Mouse (Mus musculus): ENCODE measurements around the gene Ten1. TPM values are rescaled to one million over a fixed set of nuclear protein-coding genes. Genes with fewer than 3 reads are reported as not detected.

Ten1 gene
- polyA plus RNA-seq, 1 experiment from 2014 or later = 75.6 TPM

- peak overlapping the region; percentile 69 for H3K9ac ChIP-seq
- WGBS = 22% methylated on average over 13 of the region's 13 CpGs
- H3K9me3 ChIP-seq (replicated peaks) = no peaks in the 10 kb centered on the region
- peak overlapping the region; percentile 85 for H3K4me2 ChIP-seq
- H3K4me1 ChIP-seq = peaks cover 24% of the 10 kb centered on the region
- peaks cover 14% of the 10 kb centered on the region; the same call in 1 of the 2 replicates for H3K36me3 ChIP-seq
- peak overlapping the region; percentile 99 for H3K27ac ChIP-seq
- peak overlapping the region; percentile 90 for H3K4me3 ChIP-seq (replicated peaks)
- no peaks in the 10 kb centered on the region for H3K27me3 ChIP-seq
- no peak for ATAC-seq (replicated peaks; ENCODE audit: low FRiP score)
Observed at GRCm38 (mm10) chr11:116198132-116198531, 523 bp upstream of the Ten1 start.

GRCm38 (mm10) chr11:116201151-116201550 lies 2.5 kb downstream of the Ten1 start:
- no peak overlapping the region for H3K27ac ChIP-seq
- H3K9ac ChIP-seq = no peak overlapping the region
- peaks cover 34% of the 10 kb centered on the region for H3K36me3 ChIP-seq
- no peak overlapping the region for H3K4me2 ChIP-seq
- H3K27me3 ChIP-seq = no peaks in the 10 kb centered on the region
- peaks cover 17% of the 10 kb centered on the region for H3K4me1 ChIP-seq
- 84% methylated on average over 2 of the region's 2 CpGs for WGBS
- H3K9me3 ChIP-seq (replicated peaks) = no peaks in the 10 kb centered on the region
- no peak for ATAC-seq (replicated peaks; ENCODE audit: low FRiP score)
- H3K4me3 ChIP-seq (replicated peaks) = no peak overlapping the region

GRCm38 (mm10) chr11:116203150-116203549 lies 4.5 kb downstream of the Ten1 start:
- Histone ChIP-seq H3K9me3 (replicated peaks) (no peaks in the 10 kb centered on the region), H3K27ac (no peak overlapping the region), H3K4me2 (no peak overlapping the region), H3K27me3 (no peaks in the 10 kb centered on the region), H3K36me3 (peaks cover 41% of the 10 kb centered on the region), H3K4me3 (replicated peaks) (no peak overlapping the region), H3K9ac (no peak overlapping the region), H3K4me1 (peaks cover 7% of the 10 kb centered on the region)
- 84% methylated on average over 3 of the region's 3 CpGs for WGBS
- no peak for ATAC-seq (replicated peaks; ENCODE audit: low FRiP score)

- no peak overlapping the region for H3K27ac ChIP-seq
- 74% methylated on average over 4 of the region's 4 CpGs for WGBS
- H3K4me1 ChIP-seq = no peaks in the 10 kb centered on the region
- H3K9me3 ChIP-seq (replicated peaks) = no peaks in the 10 kb centered on the region
- H3K27me3 ChIP-seq = no peaks in the 10 kb centered on the region
- no peak for ATAC-seq (replicated peaks; ENCODE audit: low FRiP score)
- H3K4me2 ChIP-seq = no peak overlapping the region
- no peak overlapping the region for H3K9ac ChIP-seq
- H3K4me3 ChIP-seq (replicated peaks) = no peak overlapping the region
- peaks cover 41% of the 10 kb centered on the region for H3K36me3 ChIP-seq
Observed at GRCm38 (mm10) chr11:116206678-116207077, 8.0 kb downstream of the Ten1 start.

- Histone ChIP-seq H3K36me3 (peaks cover 40% of the 10 kb centered on the region), H3K27me3 (no peaks in the 10 kb centered on the region), H3K4me3 (replicated peaks) (no peak overlapping the region), H3K4me2 (no peak overlapping the region), H3K9ac (no peak overlapping the region), H3K4me1 (no peaks in the 10 kb centered on the region), H3K27ac (no peak overlapping the region), H3K9me3 (replicated peaks) (no peaks in the 10 kb centered on the region)
- ATAC-seq (replicated peaks; ENCODE audit: low FRiP score) = no peak
- WGBS = 87% methylated on average over 3 of the region's 3 CpGs
Observed at GRCm38 (mm10) chr11:116208660-116209059, 10.0 kb downstream of the Ten1 start.

- Histone ChIP-seq H3K4me1 (no peaks in the 10 kb centered on the region), H3K27ac (0 out of 2 replicates have a peak overlapping the region, but pooled peaks have one; percentile 27), H3K9me3 (replicated peaks) (no peaks in the 10 kb centered on the region), H3K36me3 (peaks cover 34% of the 10 kb centered on the region), H3K4me2 (no peak overlapping the region), H3K27me3 (no peaks in the 10 kb centered on the region), H3K4me3 (replicated peaks) (no peak overlapping the region), H3K9ac (no peak overlapping the region)
- WGBS = 48% methylated on average over 8 of the region's 8 CpGs
- ATAC-seq (replicated peaks; ENCODE audit: low FRiP score) = no peak
Observed at GRCm38 (mm10) chr11:116209257-116209656, 10.6 kb downstream of the Ten1 start.

GRCm38 (mm10) chr11:116210696-116211095 lies 12.0 kb downstream of the Ten1 start:
- H3K9ac ChIP-seq = no peak overlapping the region
- no peak overlapping the region for H3K27ac ChIP-seq
- 58% methylated on average over 5 of the region's 5 CpGs for WGBS
- H3K36me3 ChIP-seq = peaks cover 24% of the 10 kb centered on the region
- H3K4me1 ChIP-seq = no peaks in the 10 kb centered on the region
- H3K27me3 ChIP-seq = no peaks in the 10 kb centered on the region
- H3K4me2 ChIP-seq = no peak overlapping the region
- H3K4me3 ChIP-seq (replicated peaks) = no peak overlapping the region
- no peak for ATAC-seq (replicated peaks; ENCODE audit: low FRiP score)
- no peaks in the 10 kb centered on the region for H3K9me3 ChIP-seq (replicated peaks)

GRCm38 (mm10) chr11:116212847-116213246 lies 14.2 kb downstream of the Ten1 start:
- Histone ChIP-seq H3K27me3 (no peaks in the 10 kb centered on the region), H3K4me2 (no peak overlapping the region), H3K4me3 (replicated peaks) (no peak overlapping the region), H3K27ac (no peak overlapping the region), H3K4me1 (0 out of 2 replicates have a peak, but pooled peaks cover under 1% of the 10 kb centered on the region), H3K36me3 (peaks cover 4% of the 10 kb centered on the region; the same call in 1 of the 2 replicates), H3K9me3 (replicated peaks) (no peaks in the 10 kb centered on the region), H3K9ac (no peak overlapping the region)
- WGBS = 89% methylated on average over 6 of the region's 6 CpGs
- ATAC-seq (replicated peaks; ENCODE audit: low FRiP score) = no peak

- Histone ChIP-seq H3K4me1 (peaks cover 12% of the 10 kb centered on the region), H3K4me3 (replicated peaks) (no peak overlapping the region), H3K27ac (no peak overlapping the region), H3K4me2 (no peak overlapping the region), H3K36me3 (peaks cover 4% of the 10 kb centered on the region; the same call in 1 of the 2 replicates), H3K27me3 (no peaks in the 10 kb centered on the region), H3K9ac (no peak overlapping the region), H3K9me3 (replicated peaks) (no peaks in the 10 kb centered on the region)
- 73% methylated on average over 13 of the region's 13 CpGs for WGBS
- ATAC-seq (replicated peaks; ENCODE audit: low FRiP score) = no peak
Observed at GRCm38 (mm10) chr11:116213877-116214510, 15.3 kb downstream of the Ten1 start.

- Histone ChIP-seq H3K27ac (no peak overlapping the region), H3K9me3 (replicated peaks) (no peaks in the 10 kb centered on the region), H3K4me3 (replicated peaks) (no peak overlapping the region), H3K27me3 (no peaks in the 10 kb centered on the region), H3K9ac (no peak overlapping the region), H3K4me2 (no peak overlapping the region), H3K4me1 (peaks cover 24% of the 10 kb centered on the region), H3K36me3 (peaks cover 4% of the 10 kb centered on the region; the same call in 1 of the 2 replicates)
- no peak for ATAC-seq (replicated peaks; ENCODE audit: low FRiP score)
- WGBS = 78% methylated on average over 7 of the region's 7 CpGs
Observed at GRCm38 (mm10) chr11:116215181-116215580, 16.5 kb downstream of the Ten1 start.

GRCm38 (mm10) chr11:116215991-116216390 lies 17.3 kb downstream of the Ten1 start:
- Histone ChIP-seq H3K4me2 (no peak overlapping the region), H3K9ac (no peak overlapping the region), H3K27me3 (peaks cover 7% of the 10 kb centered on the region), H3K4me3 (replicated peaks) (no peak overlapping the region), H3K4me1 (peaks cover 26% of the 10 kb centered on the region), H3K36me3 (peaks cover 9% of the 10 kb centered on the region; the same call in 1 of the 2 replicates), H3K9me3 (replicated peaks) (no peaks in the 10 kb centered on the region), H3K27ac (no peak overlapping the region)
- 79% methylated on average over 6 of the region's 6 CpGs for WGBS
- no peak for ATAC-seq (replicated peaks; ENCODE audit: low FRiP score)

GRCm38 (mm10) chr11:116216549-116216948 lies 17.9 kb downstream of the Ten1 start:
- Histone ChIP-seq H3K27ac (no peak overlapping the region), H3K36me3 (peaks cover 10% of the 10 kb centered on the region; the same call in 1 of the 2 replicates), H3K27me3 (peaks cover 13% of the 10 kb centered on the region), H3K9ac (no peak overlapping the region), H3K9me3 (replicated peaks) (no peaks in the 10 kb centered on the region), H3K4me1 (peaks cover 26% of the 10 kb centered on the region), H3K4me2 (no peak overlapping the region), H3K4me3 (replicated peaks) (no peak overlapping the region)
- 77% methylated on average over 11 of the region's 11 CpGs for WGBS
- ATAC-seq (replicated peaks; ENCODE audit: low FRiP score) = no peak

- H3K9me3 ChIP-seq (replicated peaks) = no peaks in the 10 kb centered on the region
- H3K4me1 ChIP-seq = peaks cover 40% of the 10 kb centered on the region
- H3K4me3 ChIP-seq (replicated peaks) = no peak overlapping the region
- no peak overlapping the region for H3K9ac ChIP-seq
- ATAC-seq (replicated peaks; ENCODE audit: low FRiP score) = no peak
- peaks cover 30% of the 10 kb centered on the region for H3K27me3 ChIP-seq
- H3K36me3 ChIP-seq = peaks cover 5% of the 10 kb centered on the region; the same call in 1 of the 2 replicates
- H3K4me2 ChIP-seq = no peak overlapping the region
- 59% methylated on average over 2 of the region's 2 CpGs for WGBS
- peak overlapping the region; percentile 80 for H3K27ac ChIP-seq
Observed at GRCm38 (mm10) chr11:116218263-116218662, 19.6 kb downstream of the Ten1 start.
